Mouse (Mus musculus) G1E (cell line): Measurements from ENCODE around the gene Mex3d. TPM values are rescaled to one million over a fixed set of nuclear protein-coding genes. Genes with fewer than 3 reads are reported as not detected.

Experiments used
- ATAC-seq: 2 replicates; pipeline ENCODE4 v1.8.0; 2016; ENCODE audit warnings: mild to moderate bottlenecking; ENCODE audit not compliant: insufficient number of reproducible peaks, poor library complexity, low FRiP score, severe bottlenecking; ENCODE audit errors: extremely low read depth
- DNase-seq: peaks from one replicate; pipeline ENCODE4 v3.0.0; 2012; ENCODE audit warnings: low spot score
- H3K27me3 ChIP-seq: 2 replicates; pipeline ENCODE4 v1.6.1; 2012; ENCODE audit warnings: mild to moderate bottlenecking, low read length, inconsistent platforms; ENCODE audit not compliant: insufficient read depth
- H3K36me3 ChIP-seq: replicated peaks from 2 replicates; pipeline ENCODE3; 2012; ENCODE audit warnings: mild to moderate bottlenecking, inconsistent platforms
- H3K4me1 ChIP-seq: 2 replicates; pipeline ENCODE4 v1.6.1; 2012; ENCODE audit warnings: low read depth, low read length, inconsistent platforms, mixed read lengths; ENCODE audit not compliant: insufficient read depth
- H3K4me3 ChIP-seq: 2 replicates; pipeline ENCODE4 v1.5.1; 2012; ENCODE audit warnings: low read depth, mild to moderate bottlenecking, inconsistent platforms, low read length, moderate library complexity, mixed read lengths
- H3K9me3 ChIP-seq: replicated peaks from 2 replicates; pipeline ENCODE4 v1.6.1; 2012; ENCODE audit warnings: inconsistent platforms
- CTCF ChIP-seq: IDR thresholded peaks from 2 replicates; pipeline ENCODE4 v1.5.1; 2012; ENCODE audit warnings: low read depth, low read length, inconsistent platforms, mixed read lengths
- GATA1 ChIP-seq: IDR thresholded peaks from 2 replicates; pipeline ENCODE4 v1.6.1; 2012; ENCODE audit warnings: borderline replicate concordance, low read length, inconsistent platforms, mixed read lengths
- GATA2 ChIP-seq: IDR thresholded peaks from 2 replicates; pipeline ENCODE4 v1.6.1; 2012; ENCODE audit warnings: low read depth, low read length, inconsistent platforms, borderline replicate concordance
- POLR2AphosphoS5 ChIP-seq: IDR thresholded peaks from 2 replicates; pipeline ENCODE4 v1.6.1; 2012; ENCODE audit warnings: low read depth, low read length, inconsistent platforms; ENCODE audit not compliant: insufficient replicate concordance
- TAL1 ChIP-seq: conservative IDR thresholded peaks from 2 replicates; pipeline ENCODE4 v1.6.1; 2012; ENCODE audit warnings: low read depth, low read length, inconsistent platforms, mixed read lengths
- polyA plus RNA-seq: library from polyadenylated mRNA; stranded (reverse); fragments of >175 nt; gene quantifications from 2 replicates; pipeline ENCODE4 v1.2.3, GENCODE M21; 2012
- total RNA-seq, 2 experiments: library from RNA; stranded (forward) in 1 of 2; stranded (reverse) in 1 of 2; fragments of 200-1000 nt in 1 of 2; fragments of >200 nt in 1 of 2; fragmentation: Nextera tagmentation in 1 of 2; gene quantifications; 2 replicates each; pipeline ENCODE4 v1.2.3; 2014 to 2017

The Mex3d gene
- total and polyA plus RNA-seq, 3 experiments: 8.7 to 35.3 (median 11.4) TPM

DNA sequence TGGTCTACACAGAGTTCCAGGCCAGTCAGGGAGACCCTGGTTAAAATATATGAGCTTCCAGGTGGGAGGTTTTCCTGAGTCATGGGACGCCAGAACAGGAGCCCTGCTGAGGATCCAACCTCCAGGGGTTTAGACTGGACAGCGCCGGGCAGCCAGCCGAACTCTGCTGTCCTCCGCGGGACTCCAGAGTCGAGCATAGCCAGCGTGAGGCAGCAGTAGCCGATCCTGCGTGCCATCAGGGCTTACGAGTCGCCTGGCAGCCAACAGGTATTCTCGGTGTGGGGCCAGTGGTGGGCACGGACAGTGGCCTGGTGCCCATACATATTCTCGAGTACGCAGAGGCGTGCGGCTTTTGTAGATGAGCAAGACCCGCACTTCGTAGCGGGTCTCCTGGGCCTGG lies 46.4 kb downstream of the Mex3d start:
- H3K27me3 ChIP-seq: peaks cover 3% of the 10 kb centered on the region; the same call in 1 of the 2 replicates
- H3K4me1 ChIP-seq: peaks cover 82% of the 10 kb centered on the region
- H3K36me3 ChIP-seq: peaks cover 46% of the 10 kb centered on the region
- TF ChIP-seq POLR2AphosphoS5: no peak
- no peak for TF ChIP-seq GATA1
- TF ChIP-seq GATA2: no peak
- no peak for TF ChIP-seq TAL1
- no peak for TF ChIP-seq CTCF
- peaks cover 16% of the 10 kb centered on the region for H3K9me3 ChIP-seq
- ATAC-seq (no peak), DNase-seq (no peak)
- peak overlapping the region; percentile 69; the same call in 1 of the 2 replicates for H3K4me3 ChIP-seq

- TF ChIP-seq TAL1 (no peak), CTCF (peak; percentile 86)
- Histone ChIP-seq H3K4me1 (peaks cover 75% of the 10 kb centered on the region), H3K4me3 (peak overlapping the region; percentile 35; the same call in 1 of the 2 replicates), H3K27me3 (peaks cover 3% of the 10 kb centered on the region; the same call in 1 of the 2 replicates), H3K9me3 (peaks cover 16% of the 10 kb centered on the region), H3K36me3 (peaks cover 50% of the 10 kb centered on the region)
- DNase-seq (peak; percentile 59), ATAC-seq (peak; percentile 16; the same call in 1 of the 2 replicates)
Observed at GRCm38 (mm10) chr10:80339941-80340750, 47.3 kb downstream of the Mex3d start.

- peaks cover 61% of the 10 kb centered on the region for H3K36me3 ChIP-seq
- TF ChIP-seq GATA2: no peak
- TF ChIP-seq TAL1: no peak
- TF ChIP-seq CTCF: no peak
- no peak for TF ChIP-seq POLR2AphosphoS5
- no peak for TF ChIP-seq GATA1
- peaks cover 72% of the 10 kb centered on the region for H3K4me1 ChIP-seq
- ATAC-seq: no peak
- no peak overlapping the region for H3K4me3 ChIP-seq
- H3K9me3 ChIP-seq: peaks cover 3% of the 10 kb centered on the region
- no peaks in the 10 kb centered on the region for H3K27me3 ChIP-seq
- no peak for DNase-seq
Observed at GRCm38 (mm10) chr10:80336263-80336662, 51.2 kb downstream of the Mex3d start.

DNA sequence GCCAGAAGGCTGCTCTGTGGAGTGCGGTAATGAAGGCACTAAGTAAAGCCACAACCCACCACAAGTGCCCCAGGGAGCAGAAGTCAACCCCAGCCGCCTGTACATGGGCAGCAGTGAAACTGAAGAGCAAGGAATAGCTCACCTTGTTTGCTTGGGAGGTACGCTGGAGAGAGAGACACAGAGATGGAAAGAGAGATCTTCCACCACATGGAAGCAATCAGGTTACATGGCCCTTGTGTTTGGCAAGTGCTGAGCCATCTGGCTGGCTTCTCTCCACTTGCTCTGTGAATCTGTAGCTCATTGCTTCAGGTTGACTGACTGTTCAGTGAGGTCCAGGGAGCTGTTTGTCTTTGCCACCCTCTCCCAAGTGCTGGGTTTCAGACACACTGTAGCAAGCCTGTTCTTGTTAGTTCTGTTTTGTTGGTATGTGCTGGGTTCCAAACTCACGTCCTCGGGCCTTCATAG lies 54.9 kb downstream of the Mex3d start:
- peaks cover 78% of the 10 kb centered on the region for H3K4me1 ChIP-seq
- H3K9me3 ChIP-seq: no peaks in the 10 kb centered on the region
- H3K36me3 ChIP-seq: peaks cover 50% of the 10 kb centered on the region
- no peak for TF ChIP-seq TAL1
- TF ChIP-seq POLR2AphosphoS5: no peak
- no peak for TF ChIP-seq GATA2
- TF ChIP-seq GATA1: no peak
- no peak for TF ChIP-seq CTCF
- ATAC-seq (no peak), DNase-seq (no peak)
- peak overlapping the region; percentile 75; the same call in 1 of the 2 replicates for H3K4me3 ChIP-seq
- H3K27me3 ChIP-seq: no peaks in the 10 kb centered on the region

DNA sequence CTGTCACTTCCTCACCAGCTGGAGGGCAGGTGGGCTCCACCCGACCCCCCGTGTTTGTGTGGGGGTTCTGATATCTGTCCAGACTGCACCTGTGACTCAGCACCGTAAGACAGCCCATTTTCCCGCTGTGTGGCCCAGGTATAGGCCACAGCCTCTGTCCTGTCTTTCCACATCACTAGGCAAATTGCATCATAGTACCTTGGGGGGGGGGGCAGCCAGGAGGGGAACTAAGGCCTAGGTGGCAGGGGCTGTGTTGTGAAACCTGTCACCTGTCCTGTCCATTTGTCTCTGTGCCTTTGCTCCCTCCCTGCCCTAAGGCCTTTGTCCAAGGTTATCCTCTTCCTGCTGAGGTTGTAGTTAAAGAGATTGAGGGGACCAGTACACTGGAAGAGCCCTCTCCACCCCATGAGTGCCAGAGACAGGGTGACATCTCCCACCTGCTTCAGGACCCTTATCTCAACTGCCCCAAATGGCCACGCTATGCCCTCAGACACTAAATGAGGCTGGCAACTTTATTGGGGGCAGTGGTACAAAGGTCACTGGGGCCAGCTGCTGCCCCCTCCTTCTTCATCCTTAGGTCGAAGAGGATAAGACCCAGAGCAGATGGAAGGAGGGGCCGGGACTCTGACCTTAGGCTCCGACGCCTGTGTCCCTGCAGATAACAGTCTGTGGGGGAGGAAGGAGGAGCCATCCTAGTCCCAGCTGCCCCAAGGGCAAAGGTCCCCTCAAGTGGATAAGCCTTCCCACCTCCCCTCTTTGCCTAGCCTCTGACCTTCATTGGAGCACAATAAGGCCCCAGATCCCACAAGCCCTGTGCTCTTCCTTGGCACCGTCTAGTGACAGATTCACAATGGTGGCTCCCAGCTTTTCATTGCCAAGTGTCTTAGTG lies 55.6 kb downstream of the Mex3d start:
- Histone ChIP-seq H3K9me3 (no peaks in the 10 kb centered on the region), H3K4me3 (peak overlapping the region; percentile 75; the same call in 1 of the 2 replicates), H3K36me3 (peaks cover 46% of the 10 kb centered on the region), H3K27me3 (no peaks in the 10 kb centered on the region), H3K4me1 (peaks cover 78% of the 10 kb centered on the region)
- no peak for TF ChIP-seq POLR2AphosphoS5
- peak; percentile 89 for TF ChIP-seq TAL1
- ATAC-seq (no peak), DNase-seq (peak; percentile 65)

GRCm38 (mm10) chr10:80330888-80331287 lies 56.6 kb downstream of the Mex3d start:
- Histone ChIP-seq H3K4me3 (peak overlapping the region; percentile 75; the same call in 1 of the 2 replicates), H3K27me3 (no peaks in the 10 kb centered on the region), H3K9me3 (no peaks in the 10 kb centered on the region), H3K4me1 (peaks cover 74% of the 10 kb centered on the region), H3K36me3 (peaks cover 36% of the 10 kb centered on the region)
- TF ChIP-seq GATA1 (no peak), GATA2 (no peak), CTCF (no peak), POLR2AphosphoS5 (no peak), TAL1 (no peak)
- ATAC-seq (no peak), DNase-seq (no peak)

Other genes starting within 250 kb of the Mex3d start
Only the 20 nearest of the 29 such genes appear.
- gene Efna2, start 208.2 kb downstream of the Mex3d start, total RNA-seq (2014; fragmentation: Nextera tagmentation): not detected in 2 replicates
- not detected in 2 replicates for gene Efna2, start 208.2 kb downstream of the Mex3d start, total RNA-seq (2017)
- gene Efna2, start 208.2 kb downstream of the Mex3d start, polyA plus RNA-seq: 0.18 and 0.20 TPM in 2 replicates
- gene Mum1, start 161.2 kb downstream of the Mex3d start, total RNA-seq (2014; fragmentation: Nextera tagmentation): 10.8 and 16.9 TPM in 2 replicates
- 56.1 and 59.1 TPM in 2 replicates for gene Mum1, start 161.2 kb downstream of the Mex3d start, total RNA-seq (2017)
- gene Mum1, start 161.2 kb downstream of the Mex3d start, polyA plus RNA-seq: 32.3 and 36.2 TPM in 2 replicates
- 246 and 251 TPM in 2 replicates for gene Ndufs7, start 138.5 kb downstream of the Mex3d start, total RNA-seq (2014; fragmentation: Nextera tagmentation)
- gene Ndufs7, start 138.5 kb downstream of the Mex3d start, total RNA-seq (2017): 152 and 156 TPM in 2 replicates
- 222 and 257 TPM in 2 replicates for gene Ndufs7, start 138.5 kb downstream of the Mex3d start, polyA plus RNA-seq
- gene Gamt, start 126.6 kb downstream of the Mex3d start, total RNA-seq (2014; fragmentation: Nextera tagmentation): not detected in 2 replicates
- gene Gamt, start 126.6 kb downstream of the Mex3d start, total RNA-seq (2017): 0.17 TPM in 1 of 2 replicates, not detected in the other
- 0.18 TPM in 1 of 2 replicates, not detected in the other for gene Gamt, start 126.6 kb downstream of the Mex3d start, polyA plus RNA-seq
- 191 and 194 TPM in 2 replicates for gene Dazap1, start 126.2 kb downstream of the Mex3d start, total RNA-seq (2014; fragmentation: Nextera tagmentation)
- gene Dazap1, start 126.2 kb downstream of the Mex3d start, total RNA-seq (2017): 136 and 151 TPM in 2 replicates
- gene Dazap1, start 126.2 kb downstream of the Mex3d start, polyA plus RNA-seq: 533 and 565 TPM in 2 replicates
- 2,952 and 3,110 TPM in 2 replicates for gene Rps15, start 95.2 kb downstream of the Mex3d start, total RNA-seq (2014; fragmentation: Nextera tagmentation)
- 3,218 and 3,548 TPM in 2 replicates for gene Rps15, start 95.2 kb downstream of the Mex3d start, total RNA-seq (2017)
- 11,196 and 11,583 TPM in 2 replicates for gene Rps15, start 95.2 kb downstream of the Mex3d start, polyA plus RNA-seq
- 0.10 and 0.23 TPM in 2 replicates for gene Apc2, start 91.7 kb downstream of the Mex3d start, total RNA-seq (2014; fragmentation: Nextera tagmentation)
- 0.06 and 0.11 TPM in 2 replicates for gene Apc2, start 91.7 kb downstream of the Mex3d start, total RNA-seq (2017)
- 0.02 and 0.04 TPM in 2 replicates for gene Apc2, start 91.7 kb downstream of the Mex3d start, polyA plus RNA-seq
- gene 2310011J03Rik, start 67.1 kb downstream of the Mex3d start, total RNA-seq (2014; fragmentation: Nextera tagmentation): 17.2 and 17.6 TPM in 2 replicates
- gene 2310011J03Rik, start 67.1 kb downstream of the Mex3d start, total RNA-seq (2017): 27.0 and 31.2 TPM in 2 replicates
- gene 2310011J03Rik, start 67.1 kb downstream of the Mex3d start, polyA plus RNA-seq: 92.5 and 108 TPM in 2 replicates
- 4.8 and 6.7 TPM in 2 replicates for gene Pcsk4, start 58.2 kb downstream of the Mex3d start, total RNA-seq (2014; fragmentation: Nextera tagmentation)
- 0.87 and 1.1 TPM in 2 replicates for gene Pcsk4, start 58.2 kb downstream of the Mex3d start, total RNA-seq (2017)
- gene Pcsk4, start 58.2 kb downstream of the Mex3d start, polyA plus RNA-seq: 12.4 and 14.2 TPM in 2 replicates
- gene Reep6, start 57.7 kb downstream of the Mex3d start, total RNA-seq (2014; fragmentation: Nextera tagmentation): 72.8 and 85.9 TPM in 2 replicates
- gene Reep6, start 57.7 kb downstream of the Mex3d start, total RNA-seq (2017): 1.0 and 1.3 TPM in 2 replicates
- 49.5 and 65.3 TPM in 2 replicates for gene Reep6, start 57.7 kb downstream of the Mex3d start, polyA plus RNA-seq
- 16.9 and 17.5 TPM in 2 replicates for gene Adamtsl5, start 39.2 kb downstream of the Mex3d start, total RNA-seq (2014; fragmentation: Nextera tagmentation)
- gene Adamtsl5, start 39.2 kb downstream of the Mex3d start, total RNA-seq (2017): 5.4 and 8.0 TPM in 2 replicates
- gene Adamtsl5, start 39.2 kb downstream of the Mex3d start, polyA plus RNA-seq: 33.4 and 37.9 TPM in 2 replicates
- not detected in 2 replicates for gene Plk5, start 31.2 kb downstream of the Mex3d start, total RNA-seq (2014; fragmentation: Nextera tagmentation)
- gene Plk5, start 31.2 kb downstream of the Mex3d start, total RNA-seq (2017): 0.12 TPM in 1 of 2 replicates, not detected in the other
- gene Plk5, start 31.2 kb downstream of the Mex3d start, polyA plus RNA-seq: not detected in 2 replicates
- gene Mbd3, start 11.9 kb upstream of the Mex3d start, total RNA-seq (2014; fragmentation: Nextera tagmentation): 37.3 and 41.7 TPM in 2 replicates
- gene Mbd3, start 11.9 kb upstream of the Mex3d start, total RNA-seq (2017): 36.0 and 42.0 TPM in 2 replicates
- gene Mbd3, start 11.9 kb upstream of the Mex3d start, polyA plus RNA-seq: 244 and 272 TPM in 2 replicates
- gene Uqcr11, start 19.2 kb upstream of the Mex3d start, total RNA-seq (2014; fragmentation: Nextera tagmentation): 57.3 and 71.6 TPM in 2 replicates
- gene Uqcr11, start 19.2 kb upstream of the Mex3d start, total RNA-seq (2017): 376 and 446 TPM in 2 replicates
- gene Uqcr11, start 19.2 kb upstream of the Mex3d start, polyA plus RNA-seq: 1,650 and 1,908 TPM in 2 replicates
- gene Tcf3, start 46.0 kb upstream of the Mex3d start, total RNA-seq (2014; fragmentation: Nextera tagmentation): 152 and 175 TPM in 2 replicates
- 70.0 and 84.0 TPM in 2 replicates for gene Tcf3, start 46.0 kb upstream of the Mex3d start, total RNA-seq (2017)
- gene Tcf3, start 46.0 kb upstream of the Mex3d start, polyA plus RNA-seq: 1,090 and 1,330 TPM in 2 replicates
- gene Onecut3, start 107.2 kb upstream of the Mex3d start, total RNA-seq (2014; fragmentation: Nextera tagmentation): not detected in 2 replicates
- 0.06 and 0.11 TPM in 2 replicates for gene Onecut3, start 107.2 kb upstream of the Mex3d start, total RNA-seq (2017)
- not detected in 2 replicates for gene Onecut3, start 107.2 kb upstream of the Mex3d start, polyA plus RNA-seq
- gene Atp8b3, start 151.5 kb upstream of the Mex3d start, total RNA-seq (2014; fragmentation: Nextera tagmentation): not detected in 2 replicates
- gene Atp8b3, start 151.5 kb upstream of the Mex3d start, total RNA-seq (2017): 0.05 and 0.06 TPM in 2 replicates
- 0.02 TPM in 1 of 2 replicates, not detected in the other for gene Atp8b3, start 151.5 kb upstream of the Mex3d start, polyA plus RNA-seq
- gene Rexo1, start 173.9 kb upstream of the Mex3d start, total RNA-seq (2014; fragmentation: Nextera tagmentation): 62.1 and 68.3 TPM in 2 replicates
- 10.9 and 14.3 TPM in 2 replicates for gene Rexo1, start 173.9 kb upstream of the Mex3d start, total RNA-seq (2017)
- 148 and 173 TPM in 2 replicates for gene Rexo1, start 173.9 kb upstream of the Mex3d start, polyA plus RNA-seq
- 10.8 and 14.0 TPM in 2 replicates for gene Klf16, start 189.7 kb upstream of the Mex3d start, total RNA-seq (2014; fragmentation: Nextera tagmentation)
- gene Klf16, start 189.7 kb upstream of the Mex3d start, total RNA-seq (2017): 6.1 and 8.1 TPM in 2 replicates
- gene Klf16, start 189.7 kb upstream of the Mex3d start, polyA plus RNA-seq: 105 and 141 TPM in 2 replicates
- 12.4 and 14.6 TPM in 2 replicates for gene Abhd17a, start 202.7 kb upstream of the Mex3d start, total RNA-seq (2014; fragmentation: Nextera tagmentation)
- 37.8 and 44.0 TPM in 2 replicates for gene Abhd17a, start 202.7 kb upstream of the Mex3d start, total RNA-seq (2017)
- gene Abhd17a, start 202.7 kb upstream of the Mex3d start, polyA plus RNA-seq: 574 and 928 TPM in 2 replicates